Mouse (Mus musculus) spleen, adult 2 months (tissue): ENCODE data around the gene Chsy1. TPM values are rescaled to one million over a fixed set of nuclear protein-coding genes. Genes with fewer than 3 reads are reported as not detected.
A peak's percentile ranks its signal among the peaks of the same experiment; 100 is the strongest.

Experiments
- DNase-seq, 2 experiments: peaks; one replicate each; pipeline versions ENCODE4 v3.0.0 to v3.0.0-alpha.2; 2012 to 2021; ENCODE audit warnings: low spot score in 2 of 2, low read depth in 1 of 2
- H3K27ac ChIP-seq: fragments of 200-500 bp; 2 replicates; pipeline ENCODE4 v1.5.1; 2012; ENCODE audit warnings: low read length, inconsistent platforms; ENCODE audit not compliant: insufficient read depth
- H3K27me3 ChIP-seq: fragments of 200-500 bp; 2 replicates; pipeline ENCODE4 v1.6.1; 2012; ENCODE audit warnings: mild to moderate bottlenecking, moderate library complexity, low read length, inconsistent platforms; ENCODE audit not compliant: control insufficient read depth, insufficient read depth
- H3K36me3 ChIP-seq: fragments of 200-500 bp; 2 replicates; pipeline ENCODE4 v1.6.1; 2012; ENCODE audit warnings: mild to moderate bottlenecking, low read length, inconsistent platforms; ENCODE audit not compliant: control insufficient read depth, insufficient read depth
- H3K4me1 ChIP-seq: fragments of 200-500 bp; 2 replicates; pipeline ENCODE4 v1.6.1; 2011; ENCODE audit warnings: inconsistent platforms; ENCODE audit not compliant: control insufficient read depth, insufficient read depth, insufficient read length
- H3K4me3 ChIP-seq: fragments of 200-500 bp; 2 replicates; pipeline ENCODE4 v1.5.1; 2011; ENCODE audit warnings: mild to moderate bottlenecking, inconsistent platforms; ENCODE audit not compliant: insufficient read depth, insufficient read length; ENCODE audit errors: extremely low read depth
- CTCF ChIP-seq: fragments of 200-500 bp; IDR thresholded peaks from 2 replicates; pipeline ENCODE4 v1.5.1; 2011; ENCODE audit warnings: mild to moderate bottlenecking, inconsistent platforms; ENCODE audit not compliant: insufficient read depth, insufficient read length, insufficient replicate concordance; ENCODE audit errors: extremely low read depth
- POLR2A ChIP-seq: fragments of 200-500 bp; IDR thresholded peaks from 2 replicates; pipeline ENCODE4 v1.6.1; 2011; ENCODE audit warnings: low read depth, low read length, inconsistent platforms
- WGBS: fragments of 180-500 bp; shearing (Covaris S2); methylation state at CpG from one replicate; pipeline ENCODE4 v1.1.7; 2018; 5-methylcytosine and 5-hydroxymethylcytosine counted together
- polyA plus RNA-seq: library from polyadenylated mRNA; depleted of rRNA; stranded (reverse); fragments of >200 nt; gene quantifications from 2 replicates; pipeline ENCODE4 v1.2.3, GENCODE M21; 2012

Chsy1 gene
- polyA plus RNA-seq, 1 experiment, result 9.0 TPM

- peaks cover 32% of the 10 kb centered on the region for H3K4me1 ChIP-seq
- H3K4me3 ChIP-seq, result no peak overlapping the region
- H3K27me3 ChIP-seq, result no peaks in the 10 kb centered on the region
- H3K27ac ChIP-seq, result peak overlapping the region; percentile 10; the same call in 1 of the 2 replicates
- WGBS, result 4% methylated on average over 3 of the region's 3 CpGs
- DNase-seq, result no peak
- TF ChIP-seq POLR2A, result no peak
- no peak for TF ChIP-seq CTCF
- no peaks in the 10 kb centered on the region for H3K36me3 ChIP-seq
Observed at GRCm38 (mm10) chr7:66180260-66180659, 70.9 kb downstream of the Chsy1 start.

GRCm38 (mm10) chr7:66180711-66181365, 71.5 kb downstream of the Chsy1 start:
- no peak for TF ChIP-seq CTCF
- no peak for TF ChIP-seq POLR2A
- Histone ChIP-seq H3K27me3 (no peaks in the 10 kb centered on the region), H3K27ac (0 out of 2 replicates have a peak overlapping the region, but pooled peaks have one; percentile 10), H3K36me3 (no peaks in the 10 kb centered on the region), H3K4me3 (no peak overlapping the region), H3K4me1 (peaks cover 32% of the 10 kb centered on the region)
- WGBS, result 58% methylated on average over 10 of the region's 10 CpGs
- DNase-seq, result no peak

- Histone ChIP-seq H3K27me3 (no peaks in the 10 kb centered on the region), H3K36me3 (no peaks in the 10 kb centered on the region), H3K27ac (no peak overlapping the region), H3K4me1 (peaks cover 27% of the 10 kb centered on the region; the same call in 1 of the 2 replicates), H3K4me3 (no peak overlapping the region)
- WGBS, result 97% methylated on average over 7 of the region's 7 CpGs
- TF ChIP-seq CTCF (no peak), POLR2A (no peak)
- DNase-seq, result no peak
Observed at GRCm38 (mm10) chr7:66182075-66182715, 72.9 kb downstream of the Chsy1 start.

GRCm38 (mm10) chr7:66183404-66183803, 74.1 kb downstream of the Chsy1 start:
- Histone ChIP-seq H3K4me1 (peaks cover 27% of the 10 kb centered on the region; the same call in 1 of the 2 replicates), H3K27me3 (no peaks in the 10 kb centered on the region), H3K27ac (no peak overlapping the region), H3K4me3 (no peak overlapping the region), H3K36me3 (no peaks in the 10 kb centered on the region)
- DNase-seq, result no peak
- WGBS, result 52% methylated on average over 8 of the region's 8 CpGs
- TF ChIP-seq CTCF, result no peak
- TF ChIP-seq POLR2A, result no peak

- H3K27me3 ChIP-seq, result no peaks in the 10 kb centered on the region
- peaks cover 23% of the 10 kb centered on the region; the same call in 1 of the 2 replicates for H3K4me1 ChIP-seq
- DNase-seq, result no peak
- H3K4me3 ChIP-seq, result no peak overlapping the region
- TF ChIP-seq POLR2A (no peak), CTCF (no peak)
- no peak overlapping the region for H3K27ac ChIP-seq
- 61% methylated on average over 4 of the region's 4 CpGs for WGBS
- H3K36me3 ChIP-seq, result no peaks in the 10 kb centered on the region
Observed at GRCm38 (mm10) chr7:66184026-66184425, 74.7 kb downstream of the Chsy1 start.

- H3K4me3 ChIP-seq, result no peak overlapping the region
- TF ChIP-seq POLR2A, result no peak
- no peak for TF ChIP-seq CTCF
- no peaks in the 10 kb centered on the region for H3K36me3 ChIP-seq
- peak; percentile 70 to 78 for DNase-seq
- H3K27me3 ChIP-seq, result no peaks in the 10 kb centered on the region
- peaks cover 11% of the 10 kb centered on the region; the same call in 1 of the 2 replicates for H3K4me1 ChIP-seq
- 40% methylated on average over 5 of the region's 5 CpGs for WGBS
- H3K27ac ChIP-seq, result no peak overlapping the region
Observed at GRCm38 (mm10) chr7:66185370-66185769, 76.1 kb downstream of the Chsy1 start.
